7 mouse cellular contexts compared by ENCODE assay signal in genomic region chr11:116671845-116672434, GRCm38 (mm10). TPM values are rescaled to one million over a fixed set of nuclear protein-coding genes. Genes with fewer than 3 reads are reported as not detected.
A peak's percentile ranks its signal among the peaks of the same experiment; 100 is the strongest.
DNase-seq lines count a peak whose midpoint lies in the region; ATAC-seq and TF ChIP-seq lines count a peak whose summit lies in the region.

No protein-coding gene starts in this region.

- TF ChIP-seq CTCF in lung, postnatal 0 days (IDR thresholded peaks at IDR 0.05), result no peak
- no peak for TF ChIP-seq CTCF in intestine, postnatal 0 days (IDR thresholded peaks at IDR 0.05; ENCODE audit: low read depth)

- DNase-seq in lung, postnatal 0 days (ENCODE audit: low spot score), result no peak
- DNase-seq in lung, postnatal 14 days, result no peak
- DNase-seq in right cerebral cortex, postnatal 36 days (ENCODE audit: low spot score in 2 of 2), result no peak
- DNase-seq in urinary bladder, postnatal 4 days (ENCODE audit: low spot score in 2 of 2), result no peak

- peak overlapping the region; percentile 76 for H3K27ac ChIP-seq in lung, postnatal 0 days (ENCODE audit: low read length)
- peak overlapping the region; percentile 74 for H3K27ac ChIP-seq in intestine, postnatal 0 days (ENCODE audit: low read depth, low read length)
- H3K27ac ChIP-seq in neural tube, embryonic 13.5 days (replicated peaks), result peak overlapping the region; percentile 62

- H3K4me2 ChIP-seq in lung, postnatal 0 days (replicated peaks; ENCODE audit: low read depth, low read length), result peak overlapping the region; percentile 85
- H3K4me2 ChIP-seq in intestine, postnatal 0 days (replicated peaks; ENCODE audit: low read depth), result peak overlapping the region; percentile 77
- peak overlapping the region; percentile 90 for H3K4me2 ChIP-seq in neural tube, embryonic 13.5 days

- no peaks in the 10 kb centered on the region for H3K9me3 ChIP-seq in lung, postnatal 0 days (ENCODE audit: low read length)
- no peaks in the 10 kb centered on the region for H3K9me3 ChIP-seq in intestine, postnatal 0 days (ENCODE audit: control insufficient read depth)
- no peaks in the 10 kb centered on the region for H3K9me3 ChIP-seq in neural tube, embryonic 13.5 days

- ATAC-seq in lung, postnatal 0 days, result peak; percentile 2; the same call in 1 of the 2 replicates
- peak; percentile 30 for ATAC-seq in erythroblast, adult 5-6 weeks (replicated peaks; ENCODE audit: low FRiP score, poor library complexity, severe bottlenecking)
- peak; percentile 1; the same call in 1 of the 2 replicates for ATAC-seq in intestine, postnatal 0 days
- peak; percentile 26 for ATAC-seq in neural tube, embryonic 13.5 days (ENCODE audit: low read depth)

- peak overlapping the region; percentile 81 for H3K9ac ChIP-seq in lung, postnatal 0 days (replicated peaks; ENCODE audit: low read depth)
- H3K9ac ChIP-seq in intestine, postnatal 0 days (ENCODE audit: low read depth, low read length), result peak overlapping the region; percentile 72
- H3K9ac ChIP-seq in neural tube, embryonic 13.5 days, result peak overlapping the region; percentile 93

- WGBS in lung, postnatal 0 days, result under 1% methylated on average over 24 of the region's 24 CpGs
- WGBS in intestine, postnatal 0 days, result under 1% methylated on average over 24 of the region's 24 CpGs
- under 1% methylated on average over 24 of the region's 24 CpGs for WGBS in neural tube, embryonic 13.5 days

- H3K4me1 ChIP-seq in lung, postnatal 0 days (ENCODE audit: insufficient read depth, low read depth, low read length), result peaks cover 3% of the 10 kb centered on the region; the same call in 1 of the 2 replicates
- peaks cover 9% of the 10 kb centered on the region for H3K4me1 ChIP-seq in intestine, postnatal 0 days (replicated peaks; ENCODE audit: control insufficient read depth, insufficient read depth, low read length)
- H3K4me1 ChIP-seq in neural tube, embryonic 13.5 days (replicated peaks), result peaks cover 60% of the 10 kb centered on the region

- no peak for TF ChIP-seq EP300 in lung, postnatal 0 days (IDR thresholded peaks at IDR 0.05)

- H3K4me3 ChIP-seq in lung, postnatal 0 days (ENCODE audit: low read depth, low read length), result peak overlapping the region; percentile 62
- H3K4me3 ChIP-seq in intestine, postnatal 0 days (ENCODE audit: low read depth, low read length), result peak overlapping the region; percentile 58
- H3K4me3 ChIP-seq in neural tube, embryonic 13.5 days, result peak overlapping the region; percentile 91

- peaks cover 22% of the 10 kb centered on the region for H3K36me3 ChIP-seq in lung, postnatal 0 days (ENCODE audit: insufficient read depth, low read length)
- H3K36me3 ChIP-seq in intestine, postnatal 0 days (ENCODE audit: control insufficient read depth, insufficient read depth), result peaks cover 40% of the 10 kb centered on the region
- H3K36me3 ChIP-seq in neural tube, embryonic 13.5 days, result peaks cover 40% of the 10 kb centered on the region

- no peaks in the 10 kb centered on the region for H3K27me3 ChIP-seq in lung, postnatal 0 days (replicated peaks; ENCODE audit: insufficient read depth, low read length)
- no peaks in the 10 kb centered on the region for H3K27me3 ChIP-seq in intestine, postnatal 0 days (replicated peaks; ENCODE audit: control insufficient read depth, insufficient read depth, low read length)
- H3K27me3 ChIP-seq in neural tube, embryonic 13.5 days, result no peaks in the 10 kb centered on the region

RNA-seq across cellular contexts. Expression of gene Cygb, which starts 17.8 kb away (rescaled TPM):
- 27.3 and 32.0 TPM in 2 replicates for polyA plus RNA-seq in lung, postnatal 0 days (2015; fragmentation: Nextera tagmentation; extraction: Ambion mirVana)
- total RNA-seq in erythroblast, adult 5-6 weeks (2015; ENCODE audit: low replicate concordance), result not detected in 2 replicates
- total RNA-seq in erythroblast, adult 5-6 weeks (2017; ENCODE audit: low replicate concordance), result not detected in 2 replicates
- 17.5 and 20.2 TPM in 2 replicates for polyA plus RNA-seq in intestine, postnatal 0 days (2015; fragmentation: Nextera tagmentation; extraction: Ambion mirVana)
- 16.1 and 17.2 TPM in 2 replicates for polyA plus RNA-seq in neural tube, embryonic 13.5 days (2015; fragmentation: Nextera tagmentation; extraction: Ambion mirVana)

RNA-seq across cellular contexts. Expression of gene Prcd, which starts 18.6 kb away (rescaled TPM):
- polyA plus RNA-seq in lung, postnatal 0 days (2015; fragmentation: Nextera tagmentation; extraction: Ambion mirVana), result 10.9 and 16.4 TPM in 2 replicates
- total RNA-seq in erythroblast, adult 5-6 weeks (2015; ENCODE audit: low replicate concordance), result not detected in 2 replicates
- not detected in 2 replicates for total RNA-seq in erythroblast, adult 5-6 weeks (2017; ENCODE audit: low replicate concordance)
- 0.84 and 1.1 TPM in 2 replicates for polyA plus RNA-seq in intestine, postnatal 0 days (2015; fragmentation: Nextera tagmentation; extraction: Ambion mirVana)
- 1.9 and 2.3 TPM in 2 replicates for polyA plus RNA-seq in neural tube, embryonic 13.5 days (2015; fragmentation: Nextera tagmentation; extraction: Ambion mirVana)

RNA-seq across cellular contexts. Expression of gene Rhbdf2, which starts 45.1 kb away (rescaled TPM):
- 23.5 and 27.9 TPM in 2 replicates for polyA plus RNA-seq in lung, postnatal 0 days (2015; fragmentation: Nextera tagmentation; extraction: Ambion mirVana)
- 2.3 and 5.0 TPM in 2 replicates for total RNA-seq in erythroblast, adult 5-6 weeks (2015; ENCODE audit: low replicate concordance)
- total RNA-seq in erythroblast, adult 5-6 weeks (2017; ENCODE audit: low replicate concordance), result 2.8 and 3.2 TPM in 2 replicates
- polyA plus RNA-seq in intestine, postnatal 0 days (2015; fragmentation: Nextera tagmentation; extraction: Ambion mirVana), result 7.6 and 8.4 TPM in 2 replicates
- 3.7 TPM in 2 replicates for polyA plus RNA-seq in neural tube, embryonic 13.5 days (2015; fragmentation: Nextera tagmentation; extraction: Ambion mirVana)
